Mouse (Mus musculus) embryonic stem cell, embryonic (primary cell): ENCODE data around the gene Ykt6.

ENCODE experiments used
- CTCF ChIA-PET, 4 experiments: fragments of 300-600 bp in 2 of 4; fragments of 350-600 bp in 2 of 4; sonication (Branson Sonifier 250); formaldehyde crosslinking; loops; one replicate each; lab custom pipeline; 2022; ENCODE audit warnings: inconsistent platforms in 2 of 4; lab: Charles Lee
- POLR2A ChIA-PET, 4 experiments: fragments of 300-600 bp in 2 of 4; fragments of 350-600 bp in 2 of 4; sonication (Branson Sonifier 250); formaldehyde crosslinking; loops; one replicate each; lab custom pipeline; 2022; ENCODE audit warnings: antibody characterized with exemption in 4 of 4, inconsistent platforms in 1 of 4; lab: Charles Lee

Ykt6 gene

GRCm38 (mm10) chr11:5971202-5971601, 15.7 kb downstream of the Ykt6 start:
- CTCF ChIA-PET = interaction anchor here in 2 of 4 experiments (0.6 to 1.7 kb wide), 5 partner anchors 15 to 304 kb away, joined by 3 to 5 read pairs (median 3); partner anchors contain the start of genes Tmed4 (in 1 of the 2) and Ykt6 (in 1 of the 2)
- POLR2A ChIA-PET = interaction anchor here in 3 of 4 experiments (0.5 to 3.1 kb wide), 6 partner anchors 16 to 553 kb away, joined by 3 to 13 read pairs (median 4); partner anchors contain the start of gene Ykt6 (in 2 of the 3)

GRCm38 (mm10) chr11:5973151-5973550, 17.7 kb downstream of the Ykt6 start:
- ChIA-PET CTCF (interaction anchor here in 3 of 4 experiments (0.5 to 2.0 kb wide), 10 partner anchors 17 to 571 kb away, joined by 3 to 9 read pairs (median 4); partner anchors contain the start of genes Ykt6 (in 2 of the 3), A730071L15Rik (in 1 of the 3) and Dbnl (in 1 of the 3)), POLR2A (interaction anchor here in 3 of 4 experiments (0.5 to 3.1 kb wide), 12 partner anchors 9 to 214 kb away, joined by 3 to 13 read pairs (median 3); partner anchors contain the start of gene Ykt6 (in 2 of the 3))

GRCm38 (mm10) chr11:5974053-5974452, 18.6 kb downstream of the Ykt6 start:
- ChIA-PET CTCF (interaction anchor here in 3 of 4 experiments (0.9 to 2.0 kb wide), 5 partner anchors 18 to 88 kb away, joined by 3 to 4 read pairs (median 3); partner anchors contain the start of gene Ykt6 (in 1 of the 3)), POLR2A (interaction anchor here in 3 of 4 experiments (0.5 to 1.7 kb wide), 8 partner anchors 9 to 137 kb away, joined by 3 to 5 read pairs (median 3); partner anchors contain the start of gene Ykt6 (in 1 of the 3))

- POLR2A ChIA-PET = interaction anchor here in 1 of 4 experiments (0.5 kb wide), 1 partner anchor 702 kb away, joined by 3 read pairs; no protein-coding TSS in a partner anchor
- CTCF ChIA-PET = interaction anchor here in 2 of 4 experiments (0.6 to 2.0 kb wide), 2 partner anchors 19 to 213 kb away, joined by 3 to 4 read pairs; partner anchors contain the start of gene Ykt6 (in 1 of the 2)
These were observed 19.6 kb downstream of the Ykt6 start for GRCm38 (mm10) chr11:5975068-5975467.

- ChIA-PET POLR2A (no interaction called here), CTCF (interaction anchor here in 1 of 4 experiments (1.1 kb wide), 1 partner anchor 14 kb away, joined by 5 read pairs; no protein-coding TSS in a partner anchor)
These were observed 20.6 kb downstream of the Ykt6 start for GRCm38 (mm10) chr11:5976106-5976505.

- ChIA-PET POLR2A (interaction anchor here in 1 of 4 experiments (1.0 kb wide), 1 partner anchor 36 kb away, joined by 3 read pairs; no protein-coding TSS in a partner anchor), CTCF (interaction anchor here in 2 of 4 experiments (0.9 to 1.5 kb wide), 4 partner anchors 12 to 13 kb away, joined by 3 to 6 read pairs (median 3); no protein-coding TSS in a partner anchor)
These were observed 23.6 kb downstream of the Ykt6 start for GRCm38 (mm10) chr11:5979088-5979487.

- POLR2A ChIA-PET = interaction anchor here in 1 of 4 experiments (0.6 kb wide), 1 partner anchor 268 kb away, joined by 4 read pairs; no protein-coding TSS in a partner anchor
These were observed 24.6 kb downstream of the Ykt6 start for GRCm38 (mm10) chr11:5980108-5980507.

GRCm38 (mm10) chr11:5980561-5980960, 25.1 kb downstream of the Ykt6 start:
- ChIA-PET CTCF (interaction anchor here in 2 of 4 experiments (1.2 to 1.9 kb wide), 4 partner anchors 10 to 94 kb away, joined by 3 to 13 read pairs (median 4); no protein-coding TSS in a partner anchor), POLR2A (interaction anchor here in 1 of 4 experiments (0.6 kb wide), 1 partner anchor 267 kb away, joined by 4 read pairs; no protein-coding TSS in a partner anchor)

More at GRCm38 (mm10) chr11:5980108-5980507, 24.6 kb downstream of the Ykt6 start:
- CTCF ChIA-PET = interaction anchor here in 1 of 4 experiments (1.2 kb wide), 1 partner anchor 11 kb away, joined by 3 read pairs; no protein-coding TSS in a partner anchor

GRCm38 (mm10) chr11:5981323-5981722, 25.8 kb downstream of the Ykt6 start:
- CTCF ChIA-PET = interaction anchor here in 3 of 4 experiments (0.6 to 1.9 kb wide), 5 partner anchors 9 to 339 kb away, joined by 3 to 13 read pairs (median 4); no protein-coding TSS in a partner anchor
- POLR2A ChIA-PET = interaction anchor here in 3 of 4 experiments (0.6 to 1.3 kb wide), 3 partner anchors 9 to 126 kb away, joined by 3 read pairs; no protein-coding TSS in a partner anchor

GRCm38 (mm10) chr11:5983629-5984028, 28.1 kb downstream of the Ykt6 start:
- ChIA-PET POLR2A (interaction anchor here in 2 of 4 experiments (1.1 to 1.3 kb wide), 2 partner anchors 119 to 423 kb away, joined by 3 to 5 read pairs; no protein-coding TSS in a partner anchor), CTCF (interaction anchor here in 1 of 4 experiments (1.0 kb wide), 1 partner anchor 11 kb away, joined by 3 read pairs; no protein-coding TSS in a partner anchor)

GRCm38 (mm10) chr11:5988126-5988525, 32.6 kb downstream of the Ykt6 start:
- ChIA-PET POLR2A (no interaction called here), CTCF (interaction anchor here in 2 of 4 experiments (0.6 to 1.4 kb wide), 2 partner anchors 20 to 200 kb away, joined by 3 to 12 read pairs; no protein-coding TSS in a partner anchor)

- ChIA-PET CTCF (interaction anchor here (0.5 to 2.2 kb wide), 42 partner anchors 9 to 1094 kb away, joined by 3 to 22 read pairs (median 3); partner anchors contain the start of gene Tmed4 (in 2 of the 4)), POLR2A (interaction anchor here (0.7 to 1.6 kb wide), 13 partner anchors 8 to 278 kb away, joined by 3 to 5 read pairs (median 3); partner anchors contain the start of gene Ddx56 (in 1 of the 4))
These were observed 34.6 kb downstream of the Ykt6 start for GRCm38 (mm10) chr11:5989954-5990593.

GRCm38 (mm10) chr11:5990910-5991309, 35.4 kb downstream of the Ykt6 start:
- ChIA-PET POLR2A (interaction anchor here (0.7 to 1.9 kb wide), 13 partner anchors 9 to 277 kb away, joined by 3 to 7 read pairs (median 3); partner anchors contain the start of gene Ddx56 (in 2 of the 4)), CTCF (interaction anchor here (0.5 to 2.2 kb wide), 45 partner anchors 9 to 1093 kb away, joined by 3 to 22 read pairs (median 3); partner anchors contain the start of genes Tmed4 (in 2 of the 4) and Ykt6 (in 1 of the 4))

- POLR2A ChIA-PET = interaction anchor here in 1 of 4 experiments (1.7 kb wide), 1 partner anchor 193 kb away, joined by 5 read pairs; no protein-coding TSS in a partner anchor
These were observed 38.7 kb downstream of the Ykt6 start for GRCm38 (mm10) chr11:5994212-5994611.

GRCm38 (mm10) chr11:5994880-5995279, 39.4 kb downstream of the Ykt6 start:
- ChIA-PET CTCF (interaction anchor here (1.0 to 3.3 kb wide), 10 partner anchors 11 to 267 kb away, joined by 3 to 25 read pairs (median 4); partner anchors contain the start of gene Ykt6 (in 1 of the 4)), POLR2A (interaction anchor here in 2 of 4 experiments (0.7 to 1.7 kb wide), 4 partner anchors 22 to 193 kb away, joined by 3 to 5 read pairs (median 4); partner anchors contain the start of gene Ykt6 (in 2 of the 2))

More at GRCm38 (mm10) chr11:5994212-5994611, 38.7 kb downstream of the Ykt6 start:
- CTCF ChIA-PET = interaction anchor here in 3 of 4 experiments (0.9 to 3.3 kb wide), 7 partner anchors 10 to 268 kb away, joined by 3 to 25 read pairs (median 3); no protein-coding TSS in a partner anchor

- CTCF ChIA-PET = interaction anchor here (0.6 to 3.3 kb wide), 15 partner anchors 12 to 266 kb away, joined by 3 to 25 read pairs (median 3); partner anchors contain the start of gene Ykt6 (in 1 of the 4)
- POLR2A ChIA-PET = interaction anchor here in 2 of 4 experiments (0.7 to 1.1 kb wide), 3 partner anchors 14 to 41 kb away, joined by 3 read pairs; partner anchors contain the start of gene Ykt6 (in 2 of the 2)
These were observed 40.5 kb downstream of the Ykt6 start for GRCm38 (mm10) chr11:5995989-5996388.

- POLR2A ChIA-PET = no interaction called here
- CTCF ChIA-PET = no interaction called here
These were observed 43.0 kb downstream of the Ykt6 start for GRCm38 (mm10) chr11:5998472-5998871.
